Mouse (Mus musculus): ENCODE results near the gene Rptor.
A peak's percentile ranks its signal among the peaks of the same experiment; 100 is the strongest.

GRCm38 (mm10) chr11:119839411-119840342 is 237.0 kb downstream of the Rptor start:
- TF ChIP-seq POLR2A (IDR thresholded peaks at IDR 0.05; ENCODE audit: borderline replicate concordance, extremely low read depth, insufficient read depth, insufficient read length, poor library complexity, severe bottlenecking), result no peak
- peak; percentile 10; the same call in 1 of the 2 replicates for TF ChIP-seq CTCF (IDR thresholded peaks at IDR 0.05; ENCODE audit: borderline replicate concordance, extremely low read depth, insufficient read depth, insufficient read length)
